Mouse (Mus musculus): ENCODE measurements at regions not wholly inside any gene's neighbourhood (a gene's known extent, or its start where the extent isn't known, plus 50 kb on each side); places are given as distances from the start of the nearest gene placed in this dataset.

DNA sequence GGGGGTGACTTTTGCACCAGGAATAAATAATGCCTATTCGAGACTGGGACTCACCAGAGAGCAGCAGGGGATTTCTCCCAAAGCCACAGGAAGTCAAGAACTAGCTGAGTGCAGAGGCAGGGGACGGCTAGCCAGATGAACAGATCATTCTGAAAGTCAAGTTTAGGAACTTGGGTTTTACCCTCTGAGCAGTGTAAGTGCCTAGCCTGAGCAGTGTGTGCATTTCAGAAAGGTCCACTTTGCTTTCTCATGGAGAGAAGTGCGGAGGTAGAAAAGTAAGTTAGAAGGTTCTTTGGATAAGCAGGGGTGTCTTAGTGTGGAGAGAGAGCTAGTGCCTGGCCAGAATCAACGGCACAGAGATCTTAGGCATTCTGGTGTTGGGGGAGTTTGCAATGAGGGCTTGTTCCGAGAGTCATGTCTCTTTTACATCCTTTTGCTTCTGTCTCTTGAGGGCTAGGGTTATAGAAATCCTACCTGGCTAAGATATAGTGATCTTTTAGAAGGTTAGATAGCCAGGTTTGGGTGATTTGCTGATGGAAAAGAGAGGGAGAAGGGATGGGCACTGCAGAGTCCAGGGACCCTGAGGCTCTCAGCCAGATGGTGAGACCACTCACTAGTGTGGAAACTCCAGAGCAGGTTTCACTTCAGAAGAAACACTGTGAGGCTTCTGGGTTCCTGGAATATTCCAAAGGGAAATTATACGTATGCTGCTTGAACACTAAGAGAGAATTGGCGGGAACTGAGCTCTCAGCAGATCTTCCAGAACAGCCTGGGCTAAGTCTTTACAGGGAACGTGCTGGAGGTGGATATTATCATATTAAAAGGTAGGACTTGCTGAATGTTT is 68.8 kb upstream of the Tgfbr2 start:
- TF ChIP-seq CTCF (IDR thresholded peaks at IDR 0.05) (no peak), EP300 (IDR thresholded peaks at IDR 0.05; ENCODE audit: insufficient read depth, low read depth, low read length) (no peak), POLR2A (IDR thresholded peaks at IDR 0.05; ENCODE audit: insufficient read depth, low read depth, low read length) (no peak)

All from heart, adult 2 months (tissue).